Mouse (Mus musculus) brain, embryonic 14.5 days (tissue): ENCODE measurements around the gene Lyl1. TPM values are rescaled to one million over a fixed set of nuclear protein-coding genes. Genes with fewer than 3 reads are reported as not detected.

Experiments
- DNase-seq: peaks from one replicate; pipeline ENCODE4 v3.0.0-alpha.2; 2011; ENCODE audit warnings: low read depth
- CTCF ChIP-seq: fragments of 200-500 bp; IDR thresholded peaks from 2 replicates; pipeline ENCODE4 v1.5.1; 2012; ENCODE audit warnings: inconsistent platforms, mild to moderate bottlenecking, moderate library complexity, borderline replicate concordance; ENCODE audit not compliant: insufficient read depth, insufficient read length; ENCODE audit errors: extremely low read depth
- POLR2A ChIP-seq: fragments of 200-500 bp; IDR thresholded peaks from 2 replicates; pipeline ENCODE4 v1.6.1; 2012; ENCODE audit warnings: mild to moderate bottlenecking, inconsistent platforms, borderline replicate concordance; ENCODE audit not compliant: poor library complexity, insufficient read depth, insufficient read length, severe bottlenecking; ENCODE audit errors: extremely low read depth
- polyA plus RNA-seq: library from polyadenylated mRNA; depleted of rRNA; stranded (reverse); fragments of >200 nt; gene quantifications from 2 replicates; pipeline ENCODE4 v1.2.3, GENCODE M21; 2012

The Lyl1 gene
- polyA plus RNA-seq, 1 experiment, result 4.7 TPM

DNA sequence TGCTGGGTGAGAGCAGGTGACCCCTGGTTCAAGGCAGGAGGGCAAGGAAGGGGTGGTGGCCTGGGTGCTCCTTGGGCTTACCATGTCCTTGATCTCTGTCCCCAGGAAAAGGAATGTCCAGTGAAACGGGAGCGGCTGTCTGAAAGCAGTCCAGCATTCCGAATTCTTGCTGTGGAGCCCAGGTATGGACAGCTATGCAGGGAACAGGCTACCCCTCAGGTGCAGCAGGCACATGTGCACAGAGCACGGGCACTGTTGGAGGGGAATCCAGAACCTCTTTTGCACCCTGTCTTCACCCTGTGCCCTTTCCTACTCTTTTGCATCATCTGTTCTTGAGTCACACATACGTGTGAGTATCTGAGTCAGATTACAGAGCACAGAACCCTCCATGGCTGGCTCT, 3.0 kb upstream of the Lyl1 start:
- TF ChIP-seq CTCF, result no peak
- TF ChIP-seq POLR2A, result no peak
- DNase-seq, result no peak

GRCm38 (mm10) chr8:84698929-84699401, 2.3 kb upstream of the Lyl1 start:
- peak; percentile 39 for DNase-seq
- TF ChIP-seq CTCF, result no peak
- no peak for TF ChIP-seq POLR2A

DNA sequence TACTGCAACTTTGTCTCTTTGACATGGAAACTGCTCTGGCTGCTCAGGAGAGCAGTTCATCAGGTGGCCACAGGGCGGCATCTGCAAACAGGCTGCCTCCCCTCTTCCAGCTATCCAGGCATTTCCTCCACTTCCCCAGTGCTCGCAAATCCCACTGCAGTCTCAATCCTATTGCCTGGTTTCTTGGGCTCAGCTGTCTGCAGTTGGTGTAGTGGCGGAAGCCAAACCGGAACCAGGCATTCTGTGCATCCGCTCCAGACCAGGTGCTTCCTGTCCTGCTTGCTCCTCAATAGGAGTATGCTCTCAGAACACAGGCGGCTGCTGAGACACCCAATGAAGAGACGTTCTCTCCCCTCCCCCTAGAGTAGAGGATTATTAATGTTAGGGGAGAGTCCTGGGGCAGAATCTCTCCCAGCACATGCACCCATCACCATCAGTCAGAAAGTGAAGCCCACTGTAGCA, 1.4 kb upstream of the Lyl1 start:
- TF ChIP-seq CTCF (peak; percentile 80), POLR2A (no peak)
- DNase-seq, result peak; percentile 81

DNA sequence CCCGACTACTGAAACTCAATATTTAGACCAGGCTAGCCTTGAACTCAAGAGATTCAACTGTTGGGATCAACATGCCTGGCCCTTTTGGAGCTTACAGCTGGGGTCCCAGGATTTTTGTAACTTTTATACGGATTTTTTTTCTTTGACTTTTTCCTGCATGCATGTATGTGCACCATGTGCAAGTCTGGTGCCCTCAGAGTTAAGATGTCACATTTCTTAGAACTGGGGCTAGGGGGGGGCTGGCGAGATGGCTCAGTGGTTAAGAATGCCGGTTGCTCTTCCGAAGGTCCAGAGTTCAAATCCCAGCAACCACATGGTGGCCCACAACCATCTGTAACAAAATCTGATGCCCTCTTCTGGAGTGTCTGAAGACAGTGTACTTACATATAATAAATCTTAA, 731 bp upstream of the Lyl1 start:
- no peak for DNase-seq
- TF ChIP-seq POLR2A, result no peak
- no peak for TF ChIP-seq CTCF

- DNase-seq, result no peak
Measured at GRCm38 (mm10) chr8:84702561-84702960, 1.3 kb downstream of the Lyl1 start.

GRCm38 (mm10) chr8:84702963-84703465, 1.8 kb downstream of the Lyl1 start:
- DNase-seq, result no peak
- no peak for TF ChIP-seq CTCF
- TF ChIP-seq POLR2A, result no peak

More at GRCm38 (mm10) chr8:84702561-84702960, 1.3 kb downstream of the Lyl1 start:
- TF ChIP-seq POLR2A (no peak), CTCF (no peak)

DNA sequence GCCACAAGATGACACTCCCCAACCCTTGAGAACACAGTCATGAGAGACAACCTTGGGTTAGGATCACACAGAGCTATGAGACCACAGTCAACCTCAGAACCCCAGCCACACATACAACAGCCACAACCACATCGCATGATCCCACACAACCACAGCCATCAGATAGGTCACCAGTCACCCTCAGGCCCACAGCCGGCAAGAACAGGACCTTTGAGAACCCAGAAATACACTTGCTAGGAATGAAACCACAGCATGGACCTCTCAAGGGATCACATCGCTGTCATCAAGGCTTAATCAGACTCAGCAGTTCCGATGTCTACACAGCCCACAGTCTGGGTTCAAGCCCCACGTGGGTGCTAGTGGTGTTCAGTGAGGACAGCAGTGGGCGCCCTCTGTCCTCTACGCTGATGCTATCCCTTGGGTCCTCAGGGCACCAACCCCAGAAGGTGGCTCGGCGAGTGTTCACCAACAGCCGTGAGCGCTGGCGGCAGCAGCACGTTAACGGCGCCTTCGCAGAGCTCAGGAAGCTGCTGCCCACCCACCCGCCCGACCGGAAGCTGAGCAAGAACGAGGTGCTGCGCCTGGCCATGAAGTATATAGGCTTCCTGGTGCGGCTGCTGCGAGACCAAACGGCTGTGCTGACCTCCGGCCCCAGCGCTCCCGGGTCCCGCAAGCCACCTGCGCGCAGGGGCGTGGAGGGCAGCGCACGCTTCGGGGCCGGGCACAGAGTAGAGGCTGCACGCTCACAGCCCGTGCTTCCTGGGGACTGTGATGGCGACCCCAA, 2.4 kb downstream of the Lyl1 start:
- TF ChIP-seq POLR2A (no peak), CTCF (no peak)

DNA sequence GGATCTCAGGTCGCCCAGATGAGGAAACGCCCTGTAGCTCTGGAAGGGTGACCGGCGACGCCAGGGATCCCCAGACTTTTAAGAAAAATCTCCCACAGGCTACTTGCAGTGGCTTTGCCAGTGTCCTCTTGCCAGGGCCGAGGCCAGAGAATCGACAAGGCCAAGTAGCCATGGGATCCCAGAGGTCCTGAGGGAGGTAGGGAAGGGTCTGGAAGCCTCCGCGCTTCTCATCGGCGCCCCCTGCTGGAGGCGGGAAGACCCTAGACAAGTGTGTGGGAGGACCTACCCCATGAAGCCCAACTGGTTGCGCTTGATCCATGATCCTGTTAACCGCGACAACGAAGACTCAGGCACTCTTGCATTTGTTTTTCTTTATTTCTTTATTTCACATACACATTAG, 3.1 kb downstream of the Lyl1 start:
- TF ChIP-seq CTCF, result peak; percentile 83
- TF ChIP-seq POLR2A, result no peak
- peak; percentile 90 for DNase-seq

More for the DNA sequence above, 2.4 kb downstream of the Lyl1 start:
- no peak for DNase-seq

DNA sequence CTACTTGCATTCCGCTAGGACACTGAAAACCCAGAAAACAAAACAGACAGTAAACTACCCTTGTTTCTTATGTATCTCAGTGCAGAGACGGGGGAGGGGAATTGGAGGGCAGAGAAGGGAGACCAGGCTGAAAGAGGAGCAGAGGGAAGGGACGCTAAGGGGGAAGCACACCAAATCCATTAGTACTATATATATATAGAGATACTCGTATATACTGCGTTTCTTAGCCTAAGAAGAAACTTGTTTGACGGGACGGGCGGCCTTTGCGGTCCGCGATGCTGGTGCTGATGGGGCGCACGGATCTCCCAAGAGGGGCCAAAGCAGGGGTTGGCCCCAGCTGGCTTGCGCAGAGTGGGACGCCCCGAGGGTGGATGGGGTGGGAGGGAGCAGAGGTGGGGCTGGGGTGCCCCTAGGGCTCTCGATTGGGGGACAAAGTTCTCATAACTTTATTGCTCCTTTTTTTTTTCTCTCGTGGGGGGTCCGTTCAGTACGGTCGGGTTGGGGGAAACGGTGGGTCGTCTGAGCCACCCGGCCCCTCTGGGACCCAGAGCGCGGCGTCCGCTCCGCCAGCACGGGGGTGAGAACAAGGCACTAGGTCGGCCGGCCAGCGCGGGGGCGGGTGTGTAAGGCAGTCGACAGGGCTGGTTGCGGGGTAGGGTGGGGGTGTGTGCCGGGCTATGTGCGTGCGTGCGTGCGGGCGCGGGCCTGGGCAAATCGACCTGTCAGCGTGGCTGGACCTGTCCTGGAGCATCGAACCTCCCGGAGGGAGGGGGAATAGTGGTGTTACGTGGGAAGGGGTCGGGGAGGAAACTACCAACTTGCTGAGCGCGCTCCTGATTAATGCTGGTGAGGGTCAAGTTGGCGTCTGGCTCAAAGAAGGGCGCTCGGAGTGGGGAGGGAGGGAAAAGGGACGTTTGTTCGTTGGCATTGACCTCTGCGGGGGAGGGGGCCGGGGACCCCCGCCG, 3.9 kb downstream of the Lyl1 start:
- TF ChIP-seq CTCF (no peak), POLR2A (no peak)
- peak; percentile 74 for DNase-seq

DNA sequence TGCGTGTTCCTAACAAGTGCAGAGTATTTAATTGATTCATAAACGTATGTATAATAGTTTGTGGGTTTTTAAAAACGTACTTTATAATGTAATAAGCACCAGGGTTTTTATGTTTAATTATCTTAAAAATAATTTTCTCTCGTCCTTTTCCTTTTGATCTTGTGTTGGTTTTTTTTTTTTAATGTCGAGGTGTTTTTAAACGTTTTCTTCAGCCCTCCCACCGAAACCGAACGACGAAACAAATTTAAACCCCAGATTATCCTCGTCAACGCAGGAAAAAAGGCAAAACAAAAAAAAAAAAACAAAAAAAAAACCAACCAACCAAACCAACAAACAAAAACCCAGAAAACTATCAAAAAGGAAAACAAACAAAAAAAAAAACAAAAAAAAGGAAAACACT, 4.7 kb downstream of the Lyl1 start:
- no peak for DNase-seq
- TF ChIP-seq CTCF (no peak), POLR2A (no peak)

- TF ChIP-seq POLR2A (no peak), CTCF (no peak)
- peak; percentile 64 for DNase-seq
Measured at GRCm38 (mm10) chr8:84706610-84707266, 5.5 kb downstream of the Lyl1 start.
